Mouse (Mus musculus) bone marrow macrophage, adult 2 months (primary cell): Measurements from ENCODE around the gene Abtb1.

ENCODE experiments used
- CTCF ChIP-seq: IDR thresholded peaks from 2 replicates; pipeline ENCODE4 v1.5.1; 2012; ENCODE audit warnings: low read depth, mild to moderate bottlenecking, low read length, moderate library complexity
- POLR2A ChIP-seq: IDR thresholded peaks from 2 replicates; pipeline ENCODE4 v1.6.1; 2012; ENCODE audit warnings: mild to moderate bottlenecking, low read depth, low read length, borderline replicate concordance

GRCm38 (mm10) chr6:88884195-88884594 is 42.4 kb upstream of the Abtb1 start:
- TF ChIP-seq POLR2A (no peak), CTCF (no peak)
